Comparison of ENCODE assay signal across 28 mouse cellular contexts in the genomic region with DNA sequence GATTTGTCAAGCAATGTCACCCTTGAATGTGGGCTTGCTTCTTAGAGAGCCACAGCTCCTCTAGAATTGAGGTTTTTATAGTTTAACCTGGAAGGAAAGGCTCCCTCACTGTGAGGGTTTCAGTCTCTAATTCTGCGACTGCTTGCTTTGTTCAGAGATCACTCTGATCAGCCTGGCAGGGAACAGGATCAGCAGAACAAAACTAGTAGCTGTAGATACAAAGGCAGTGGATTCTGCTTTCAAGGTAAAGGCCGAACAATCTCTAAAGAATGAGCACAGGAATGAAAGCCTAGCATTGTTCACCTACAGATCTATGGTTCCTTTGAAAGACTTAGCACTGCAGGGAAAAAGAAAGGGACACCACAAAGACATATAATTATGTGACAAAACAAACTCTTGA.
DNase-seq lines count a peak whose midpoint lies in the region; ATAC-seq and TF ChIP-seq lines count a peak whose summit lies in the region.
"Had no signal": no experiment of that assay in that cellular context is flagged by ENCODE, and none has a peak within 500 bp of the region (broad histone marks: within the 10 kb centered on the region; RNA-seq: fewer than 3 reads in every experiment).

No protein-coding gene starts in this region.

- H3K36me3 ChIP-seq in forebrain, embryonic 10.5 days (replicated peaks) = no peaks in the 10 kb centered on the region
- H3K36me3 ChIP-seq in forebrain, postnatal 0 days (ENCODE audit: insufficient read depth) = no peaks in the 10 kb centered on the region
- 0 out of 2 replicates have a peak, but pooled peaks cover 3% of the 10 kb centered on the region for H3K36me3 ChIP-seq in midbrain, embryonic 10.5 days
- H3K36me3 ChIP-seq in midbrain, postnatal 0 days (ENCODE audit: insufficient read depth, low read length) = no peaks in the 10 kb centered on the region
- no peaks in the 10 kb centered on the region for H3K36me3 ChIP-seq in embryonic facial prominence, embryonic 14.5 days (ENCODE audit: control insufficient read depth, insufficient read depth, low read length)
- no peaks in the 10 kb centered on the region for H3K36me3 ChIP-seq in stomach, postnatal 0 days (ENCODE audit: control insufficient read depth, insufficient read depth, low read length)
- H3K36me3 ChIP-seq: G1E; intestine, embryonic 15.5 days; liver, embryonic 13.5 days had no signal

- no peak overlapping the region for H3K4me2 ChIP-seq in forebrain, postnatal 0 days (ENCODE audit: low read depth)
- H3K4me2 ChIP-seq in midbrain, postnatal 0 days (ENCODE audit: low read depth, low read length, poor library complexity, severe bottlenecking) = no peak overlapping the region
- no peak overlapping the region for H3K4me2 ChIP-seq in embryonic facial prominence, embryonic 14.5 days (ENCODE audit: low read depth, low read length)
- H3K4me2 ChIP-seq in stomach, postnatal 0 days (replicated peaks; ENCODE audit: low read depth) = no peak overlapping the region
- H3K4me2 ChIP-seq: heart, embryonic 13.5 days; intestine, embryonic 15.5 days; limb, embryonic 15.5 days; liver, embryonic 13.5 days had no signal

- no peak for TF ChIP-seq EP300 in stomach, postnatal 0 days (optimal IDR thresholded peaks at IDR 0.05)

- H3K4me1 ChIP-seq in forebrain, embryonic 10.5 days = peaks cover 21% of the 10 kb centered on the region
- H3K4me1 ChIP-seq in forebrain, postnatal 0 days (ENCODE audit: insufficient read depth) = no peaks in the 10 kb centered on the region
- peaks cover 14% of the 10 kb centered on the region for H3K4me1 ChIP-seq in midbrain, embryonic 10.5 days
- H3K4me1 ChIP-seq in midbrain, postnatal 0 days (ENCODE audit: insufficient read depth, low read length) = no peaks in the 10 kb centered on the region
- H3K4me1 ChIP-seq in embryonic facial prominence, embryonic 14.5 days (ENCODE audit: control insufficient read depth, insufficient read depth, low read length) = no peaks in the 10 kb centered on the region
- no peaks in the 10 kb centered on the region for H3K4me1 ChIP-seq in stomach, postnatal 0 days (replicated peaks; ENCODE audit: control insufficient read depth, insufficient read depth)
- H3K4me1 ChIP-seq: heart, embryonic 13.5 days; intestine, embryonic 15.5 days; limb, embryonic 10.5 days; limb, embryonic 15.5 days; liver, embryonic 13.5 days; megakaryocyte, embryonic 14.5 days had no signal

- H3K27me3 ChIP-seq in forebrain, embryonic 10.5 days (ENCODE audit: poor library complexity, severe bottlenecking) = no peaks in the 10 kb centered on the region
- no peaks in the 10 kb centered on the region for H3K27me3 ChIP-seq in forebrain, postnatal 0 days (ENCODE audit: insufficient read depth, low read length)
- H3K27me3 ChIP-seq in midbrain, embryonic 10.5 days (ENCODE audit: low read depth, poor library complexity, severe bottlenecking) = no peaks in the 10 kb centered on the region
- no peaks in the 10 kb centered on the region for H3K27me3 ChIP-seq in midbrain, postnatal 0 days (ENCODE audit: insufficient read depth, low read length)
- no peaks in the 10 kb centered on the region for H3K27me3 ChIP-seq in embryonic facial prominence, embryonic 14.5 days (replicated peaks; ENCODE audit: control insufficient read depth, insufficient read depth, low read length)
- H3K27me3 ChIP-seq in stomach, postnatal 0 days (ENCODE audit: control insufficient read depth, insufficient read depth, low read length) = no peaks in the 10 kb centered on the region
- H3K27me3 ChIP-seq: heart, embryonic 13.5 days; intestine, embryonic 15.5 days; limb, embryonic 15.5 days; liver, embryonic 13.5 days; megakaryocyte, embryonic 14.5 days; Patski had no signal

- no peak for ATAC-seq in forebrain, postnatal 0 days
- no peak for ATAC-seq in midbrain, postnatal 0 days (ENCODE audit: low FRiP score)
- ATAC-seq in embryonic facial prominence, embryonic 14.5 days (ENCODE audit: low read depth) = peak; percentile 26; the same call in 1 of the 2 replicates
- ATAC-seq in stomach, postnatal 0 days (ENCODE audit: low FRiP score, low TSS enrichment) = no peak
- ATAC-seq: hindbrain, embryonic 16.5 days; intestine, embryonic 15.5 days; lung, postnatal 0 days; Patski had no signal

- H3K9me3 ChIP-seq in forebrain, embryonic 10.5 days = no peaks in the 10 kb centered on the region
- H3K9me3 ChIP-seq in forebrain, postnatal 0 days (ENCODE audit: low read length) = no peaks in the 10 kb centered on the region
- no peaks in the 10 kb centered on the region for H3K9me3 ChIP-seq in midbrain, embryonic 10.5 days (replicated peaks)
- no peaks in the 10 kb centered on the region for H3K9me3 ChIP-seq in midbrain, postnatal 0 days (ENCODE audit: low read length)
- H3K9me3 ChIP-seq in embryonic facial prominence, embryonic 14.5 days (ENCODE audit: control insufficient read depth, low read length) = no peaks in the 10 kb centered on the region
- no peaks in the 10 kb centered on the region for H3K9me3 ChIP-seq in stomach, postnatal 0 days (ENCODE audit: control insufficient read depth, low read length)
- H3K9me3 ChIP-seq: heart, embryonic 13.5 days; intestine, embryonic 15.5 days; limb, embryonic 10.5 days; limb, embryonic 15.5 days; liver, embryonic 13.5 days; megakaryocyte, embryonic 14.5 days had no signal

- H3K4me3 ChIP-seq in forebrain, embryonic 10.5 days = no peak overlapping the region
- H3K4me3 ChIP-seq in forebrain, postnatal 0 days (ENCODE audit: low read depth, low read length) = no peak overlapping the region
- H3K4me3 ChIP-seq in midbrain, embryonic 10.5 days = no peak overlapping the region
- no peak overlapping the region for H3K4me3 ChIP-seq in midbrain, postnatal 0 days (ENCODE audit: low read depth, low read length)
- no peak overlapping the region for H3K4me3 ChIP-seq in embryonic facial prominence, embryonic 14.5 days (ENCODE audit: low read depth, low read length)
- H3K4me3 ChIP-seq in stomach, postnatal 0 days (ENCODE audit: low read depth, low read length) = no peak overlapping the region
- H3K4me3 ChIP-seq: heart, adult 2 months; heart, embryonic 13.5 days; intestine, embryonic 15.5 days; limb, embryonic 10.5 days; limb, embryonic 15.5 days; liver, embryonic 13.5 days; megakaryocyte, embryonic 14.5 days had no signal

- no peak overlapping the region for H3K9ac ChIP-seq in forebrain, postnatal 0 days
- no peak overlapping the region for H3K9ac ChIP-seq in midbrain, postnatal 0 days (replicated peaks; ENCODE audit: low read length, poor library complexity, severe bottlenecking)
- no peak overlapping the region for H3K9ac ChIP-seq in embryonic facial prominence, embryonic 14.5 days (ENCODE audit: low read depth, low read length)
- H3K9ac ChIP-seq in stomach, postnatal 0 days (ENCODE audit: low read length) = no peak overlapping the region
- H3K9ac ChIP-seq: heart, embryonic 13.5 days; intestine, embryonic 15.5 days; limb, embryonic 15.5 days; liver, embryonic 13.5 days had no signal

- H3K27ac ChIP-seq in forebrain, embryonic 10.5 days = peak overlapping the region; percentile 71
- no peak overlapping the region for H3K27ac ChIP-seq in forebrain, postnatal 0 days (ENCODE audit: low read depth, low read length)
- H3K27ac ChIP-seq in midbrain, embryonic 10.5 days (replicated peaks) = peak overlapping the region; percentile 55; the same call in 1 of the 2 replicates
- no peak overlapping the region for H3K27ac ChIP-seq in midbrain, postnatal 0 days (ENCODE audit: low read depth, low read length)
- no peak overlapping the region for H3K27ac ChIP-seq in embryonic facial prominence, embryonic 14.5 days (replicated peaks; ENCODE audit: low read depth, low read length)
- H3K27ac ChIP-seq in stomach, postnatal 0 days (replicated peaks) = no peak overlapping the region
- H3K27ac ChIP-seq: heart, adult 2 months; heart, embryonic 13.5 days; intestine, embryonic 15.5 days; kidney, postnatal 0 days; limb, embryonic 10.5 days; limb, embryonic 15.5 days; liver, embryonic 13.5 days had no signal

- DNase-seq in forebrain, embryonic 10.5 days (ENCODE audit: extremely low spot score, low spot score) = no peak
- no peak for DNase-seq in forebrain, postnatal 0 days
- DNase-seq in midbrain, embryonic 10.5 days (ENCODE audit: low spot score) = no peak
- no peak for DNase-seq in midbrain, postnatal 0 days (ENCODE audit: low spot score)
- DNase-seq in brain, adult 2 months (ENCODE audit: low read depth, low spot score) = peak; percentile 5
- no peak for DNase-seq in embryonic facial prominence, embryonic 14.5 days (ENCODE audit: low spot score)
- no peak for DNase-seq in cerebellum, postnatal 36 days
- DNase-seq in stomach, postnatal 0 days (ENCODE audit: low spot score) = no peak
- DNase-seq: adrenal gland, postnatal 25 days; cerebellum, adult 8-10 months; cerebellum, postnatal 25 days; heart, adult 2 months; heart, postnatal 10 days; kidney, adult 2 months; layer of hippocampus, postnatal 36 days; liver, embryonic 13.5 days; lung, adult 18-20 months; lung, postnatal 4 days had no signal

- WGBS in forebrain, embryonic 10.5 days = 3% methylated on average over 2 of the region's 2 CpGs
- 12% methylated on average over 2 of the region's 2 CpGs for WGBS in forebrain, postnatal 0 days
- 19% methylated on average over 2 of the region's 2 CpGs for WGBS in midbrain, embryonic 10.5 days
- WGBS in midbrain, postnatal 0 days = 15% methylated on average over 2 of the region's 2 CpGs
- 41% methylated on average over 2 of the region's 2 CpGs for WGBS in embryonic facial prominence, embryonic 14.5 days
- 53% methylated on average over 2 of the region's 2 CpGs for WGBS in stomach, postnatal 0 days

- no peak for TF ChIP-seq CTCF in forebrain, postnatal 0 days (IDR thresholded peaks at IDR 0.05; ENCODE audit: low read depth)
- no peak for TF ChIP-seq CTCF in midbrain, postnatal 0 days (IDR thresholded peaks at IDR 0.05)
- TF ChIP-seq CTCF in stomach, postnatal 0 days (IDR thresholded peaks at IDR 0.05; ENCODE audit: low read depth) = no peak

Comparison
In these comparisons a context has a peak if more than half of its experiments do, and no peak if none do; other contexts are left out.
1. H3K27ac ChIP-seq: peak in forebrain, embryonic 10.5 days (single experiment) and midbrain, embryonic 10.5 days (single experiment); none in forebrain, postnatal 0 days (single experiment), midbrain, postnatal 0 days (single experiment), embryonic facial prominence, embryonic 14.5 days (single experiment) and stomach, postnatal 0 days (single experiment).